Mouse (Mus musculus) cerebellum, adult 2 months (tissue): Measurements from ENCODE around the gene Pnliprp1. TPM values are rescaled to one million over a fixed set of nuclear protein-coding genes. Genes with fewer than 3 reads are reported as not detected.
A peak's percentile ranks its signal among the peaks of the same experiment; 100 is the strongest.

Source experiments
- DNase-seq, 2 experiments: peaks; one replicate each; pipeline ENCODE4 v3.0.0; 2021
- H3K27ac ChIP-seq: fragments of 200-500 bp; 2 replicates; pipeline ENCODE4 v1.5.1; 2012; ENCODE audit warnings: low read length, control low read depth, inconsistent platforms; ENCODE audit not compliant: insufficient read depth
- H3K27me3 ChIP-seq: fragments of 200-500 bp; 2 replicates; pipeline ENCODE4 v1.6.1; 2012; ENCODE audit warnings: inconsistent platforms, mild to moderate bottlenecking, low read length, moderate library complexity; ENCODE audit not compliant: control insufficient read depth, insufficient read depth
- H3K4me1 ChIP-seq: fragments of 200-500 bp; 2 replicates; pipeline ENCODE4 v1.6.1; 2011; ENCODE audit warnings: low read length; ENCODE audit not compliant: control insufficient read depth, insufficient read depth
- H3K4me3 ChIP-seq: fragments of 200-500 bp; replicated peaks from 2 replicates; pipeline ENCODE3; 2011; ENCODE audit warnings: mild to moderate bottlenecking, low read depth, low read length, control low read depth; ENCODE audit not compliant: insufficient read depth
- CTCF ChIP-seq: fragments of 200-500 bp; IDR thresholded peaks from 2 replicates; pipeline ENCODE4 v1.5.1; 2011; ENCODE audit warnings: low read depth, mild to moderate bottlenecking, control low read depth, low read length, moderate library complexity, borderline replicate concordance; ENCODE audit not compliant: insufficient read depth
- POLR2A ChIP-seq: fragments of 200-500 bp; IDR thresholded peaks from 2 replicates; pipeline ENCODE4 v1.6.1; 2011; ENCODE audit warnings: low read length, control low read depth, borderline replicate concordance; ENCODE audit not compliant: insufficient read depth
- WGBS: fragments of 180-500 bp; shearing (Covaris S2); methylation state at CpG from one replicate; pipeline ENCODE4 v1.1.7; 2018; 5-methylcytosine and 5-hydroxymethylcytosine counted together
- polyA plus RNA-seq: library from polyadenylated mRNA; depleted of rRNA; stranded (reverse); fragments of >200 nt; gene quantifications from 2 replicates; pipeline ENCODE4 v1.2.3, GENCODE M21; 2012

Pnliprp1 gene
- polyA plus RNA-seq, 1 experiment, result not detected

- no peak overlapping the region for H3K4me3 ChIP-seq
- TF ChIP-seq POLR2A, result no peak
- TF ChIP-seq CTCF, result no peak
- no peaks in the 10 kb centered on the region for H3K27me3 ChIP-seq
- no peaks in the 10 kb centered on the region; the same call in 1 of the 2 replicates for H3K4me1 ChIP-seq
- no peak overlapping the region for H3K27ac ChIP-seq
- 17% methylated on average over 4 of the region's 4 CpGs for WGBS
- DNase-seq, result no peak
These were observed 30.2 kb downstream of the Pnliprp1 start for GRCm38 (mm10) chr19:58758871-58759270.

DNA sequence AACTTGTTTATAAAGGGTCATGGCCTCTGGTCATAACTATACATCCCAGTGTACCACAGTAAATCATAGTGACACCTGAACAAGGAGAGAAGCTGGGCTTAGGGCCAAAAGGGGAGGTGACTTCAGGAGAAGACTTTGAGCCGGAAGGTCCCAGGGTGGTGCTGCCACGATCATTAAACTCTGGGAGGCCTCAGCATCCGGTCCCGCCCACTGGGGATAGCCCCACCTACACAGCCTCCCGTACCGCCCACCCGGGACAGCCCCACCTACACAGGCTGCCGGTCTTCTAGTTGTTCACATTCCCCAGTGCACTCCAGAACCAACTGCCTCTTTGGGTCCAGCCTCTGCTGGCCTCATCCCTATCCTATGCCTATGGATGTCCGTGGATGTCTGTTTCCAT, 30.7 kb downstream of the Pnliprp1 start, which contains the start of gene Pnliprp2:
Pnliprp2 (plus strand) TSS at position 297 of the 400 bp plus-strand sequence.
- Histone ChIP-seq H3K4me3 (no peak within 1 kb of the TSS), H3K4me1 (no peaks in the 10 kb centered on the region; the same call in 1 of the 2 replicates), H3K27ac (no peak within 1 kb of the TSS), H3K27me3 (no peaks in the 10 kb centered on the region)
- no peak for TF ChIP-seq POLR2A
- no peak for TF ChIP-seq CTCF
- DNase-seq, result no peak
- 77% methylated on average over 9 of the region's 9 CpGs for WGBS

DNA sequence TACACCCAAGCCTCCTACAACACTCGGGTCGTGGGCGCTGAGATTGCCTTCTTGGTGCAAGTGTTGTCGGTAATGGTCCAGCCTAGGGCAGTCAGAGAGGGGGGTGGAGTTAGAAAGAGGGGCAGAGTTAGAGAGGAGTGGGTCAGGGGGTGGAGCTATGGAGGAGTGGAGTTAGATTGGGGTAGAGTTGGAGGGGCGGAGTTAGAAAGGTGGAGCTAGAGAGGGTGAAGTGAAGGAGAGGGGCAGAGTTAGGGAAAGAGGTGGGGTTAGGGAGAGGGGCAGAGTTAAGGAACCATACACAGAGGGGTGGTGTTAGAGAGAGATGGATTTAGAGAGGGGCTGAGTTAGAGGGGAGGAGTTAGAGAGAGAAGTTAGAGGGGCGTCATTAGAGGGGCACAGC, 33.6 kb downstream of the Pnliprp1 start:
- Histone ChIP-seq H3K27me3 (no peaks in the 10 kb centered on the region), H3K4me3 (no peak overlapping the region), H3K27ac (no peak overlapping the region), H3K4me1 (no peaks in the 10 kb centered on the region; the same call in 1 of the 2 replicates)
- DNase-seq, result no peak
- WGBS, result 36% methylated on average over 6 of the region's 6 CpGs
- TF ChIP-seq CTCF (no peak), POLR2A (no peak)

GRCm38 (mm10) chr19:58762848-58763541, 34.3 kb downstream of the Pnliprp1 start:
- TF ChIP-seq POLR2A (no peak), CTCF (peak; percentile 60)

DNA sequence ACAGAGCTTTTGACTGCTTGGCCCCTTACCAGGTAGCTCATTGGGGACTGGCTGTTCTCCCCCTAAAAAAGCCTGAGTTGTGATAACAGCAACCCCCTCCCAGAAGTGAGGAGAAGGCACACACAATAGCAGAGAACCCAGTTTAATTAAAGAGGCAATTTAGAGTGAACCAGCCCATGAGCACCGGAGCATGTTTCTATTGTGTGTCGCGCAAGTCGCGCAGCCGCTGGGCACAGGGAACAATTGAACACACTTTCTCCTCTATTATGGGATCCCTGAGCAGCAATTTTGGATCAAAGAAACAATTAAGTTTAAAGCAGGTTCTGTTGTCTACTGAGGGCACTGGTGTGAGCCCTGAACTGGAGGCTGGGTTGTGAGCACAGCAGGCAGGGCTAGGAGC, 38.6 kb downstream of the Pnliprp1 start:
- 66% methylated on average over 6 of the region's 6 CpGs for WGBS
- no peak overlapping the region for H3K4me3 ChIP-seq
- no peak for DNase-seq
- TF ChIP-seq POLR2A (no peak), CTCF (no peak)
- H3K4me1 ChIP-seq, result no peaks in the 10 kb centered on the region
- no peak overlapping the region for H3K27ac ChIP-seq
- H3K27me3 ChIP-seq, result no peaks in the 10 kb centered on the region

More at GRCm38 (mm10) chr19:58762848-58763541, 34.3 kb downstream of the Pnliprp1 start:
- no peaks in the 10 kb centered on the region; the same call in 1 of the 2 replicates for H3K4me1 ChIP-seq
- H3K27ac ChIP-seq, result no peak overlapping the region
- peak; percentile 17 to 30 for DNase-seq
- 7% methylated on average over 12 of the region's 12 CpGs for WGBS
- no peak overlapping the region for H3K4me3 ChIP-seq
- no peaks in the 10 kb centered on the region for H3K27me3 ChIP-seq

- Histone ChIP-seq H3K27me3 (no peaks in the 10 kb centered on the region), H3K4me1 (no peaks in the 10 kb centered on the region), H3K27ac (no peak overlapping the region), H3K4me3 (no peak overlapping the region)
- DNase-seq, result no peak
- 60% methylated on average over 5 of the region's 5 CpGs for WGBS
- TF ChIP-seq POLR2A (no peak), CTCF (no peak)
These were observed 47.8 kb downstream of the Pnliprp1 start for GRCm38 (mm10) chr19:58776461-58776860.

GRCm38 (mm10) chr19:58781566-58781965, 52.9 kb downstream of the Pnliprp1 start:
- peak in 1 of 2 experiments; percentile 18 for DNase-seq
- no peak overlapping the region for H3K27ac ChIP-seq

GRCm38 (mm10) chr19:58783938-58784337, 55.3 kb downstream of the Pnliprp1 start:
- DNase-seq, result no peak

More at GRCm38 (mm10) chr19:58781566-58781965, 52.9 kb downstream of the Pnliprp1 start:
- TF ChIP-seq POLR2A (no peak), CTCF (no peak)
- no peaks in the 10 kb centered on the region for H3K27me3 ChIP-seq
- peaks cover 3% of the 10 kb centered on the region for H3K4me1 ChIP-seq
- H3K4me3 ChIP-seq, result no peak overlapping the region
- 18% methylated on average over 4 of the region's 4 CpGs for WGBS

More at GRCm38 (mm10) chr19:58783938-58784337, 55.3 kb downstream of the Pnliprp1 start:
- Histone ChIP-seq H3K4me1 (peaks cover 3% of the 10 kb centered on the region), H3K27me3 (no peaks in the 10 kb centered on the region), H3K4me3 (no peak overlapping the region), H3K27ac (no peak overlapping the region)
- WGBS, result 30% methylated on average over 7 of the region's 7 CpGs
- TF ChIP-seq POLR2A, result no peak
- TF ChIP-seq CTCF, result no peak
